Mouse (Mus musculus) retina, postnatal 1 day (tissue): Measurements from ENCODE around the gene Epb41l4b.

Experiments used
- DNase-seq: peaks from one replicate; pipeline ENCODE4 v3.0.0-alpha.2; 2012

Gene Epb41l4b

DNA sequence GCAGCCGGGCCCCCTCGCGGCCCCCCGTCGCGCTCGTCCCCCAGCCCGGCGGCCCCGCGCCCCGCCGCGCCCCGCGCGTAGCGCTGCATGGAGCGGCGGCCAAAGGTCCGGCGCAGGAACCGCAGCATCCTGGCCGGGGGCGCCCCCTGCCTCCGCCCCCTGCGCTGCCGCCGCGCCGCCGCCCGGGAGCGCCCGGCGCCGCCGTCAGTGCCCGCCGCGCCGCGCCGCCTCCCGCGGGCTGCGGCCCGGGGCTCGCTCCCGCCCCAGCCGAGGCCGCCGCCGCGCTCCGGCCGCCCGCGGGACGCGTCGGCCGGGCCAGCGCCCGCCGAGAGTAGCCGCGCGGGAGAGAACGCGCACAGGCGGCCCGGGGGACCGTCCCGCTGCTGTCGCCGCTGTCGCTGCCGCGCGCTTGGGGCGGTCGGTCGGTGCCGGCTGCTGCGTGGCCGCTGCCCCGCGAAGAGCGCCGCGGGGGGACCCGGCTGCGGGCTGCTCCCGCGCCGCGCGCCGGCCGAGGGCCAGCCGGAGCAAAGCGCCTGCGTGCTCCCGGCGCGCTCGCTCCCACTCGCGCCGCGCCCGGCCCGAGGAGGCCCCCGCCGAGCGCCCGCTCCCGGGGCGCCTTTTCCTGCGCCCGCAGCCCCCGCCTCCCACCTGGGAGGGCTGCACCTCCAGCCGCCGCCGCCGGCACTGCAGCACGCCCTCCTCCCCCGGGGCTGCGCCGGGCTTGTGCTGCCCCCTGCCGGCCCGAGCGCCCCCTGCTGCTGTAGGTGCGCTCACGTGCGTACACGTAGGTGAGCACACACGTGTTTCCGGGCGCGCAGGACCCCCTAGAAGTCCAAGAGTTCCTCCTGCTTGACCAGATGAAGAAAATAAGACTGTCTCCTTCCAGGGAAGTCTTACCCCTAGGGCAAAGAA is at the start of gene Epb41l4b:
Gene Epb41l4b (minus strand): TSS at position 412 of the 912 bp plus-strand sequence.
- DNase-seq, result peak; percentile 87

DNA sequence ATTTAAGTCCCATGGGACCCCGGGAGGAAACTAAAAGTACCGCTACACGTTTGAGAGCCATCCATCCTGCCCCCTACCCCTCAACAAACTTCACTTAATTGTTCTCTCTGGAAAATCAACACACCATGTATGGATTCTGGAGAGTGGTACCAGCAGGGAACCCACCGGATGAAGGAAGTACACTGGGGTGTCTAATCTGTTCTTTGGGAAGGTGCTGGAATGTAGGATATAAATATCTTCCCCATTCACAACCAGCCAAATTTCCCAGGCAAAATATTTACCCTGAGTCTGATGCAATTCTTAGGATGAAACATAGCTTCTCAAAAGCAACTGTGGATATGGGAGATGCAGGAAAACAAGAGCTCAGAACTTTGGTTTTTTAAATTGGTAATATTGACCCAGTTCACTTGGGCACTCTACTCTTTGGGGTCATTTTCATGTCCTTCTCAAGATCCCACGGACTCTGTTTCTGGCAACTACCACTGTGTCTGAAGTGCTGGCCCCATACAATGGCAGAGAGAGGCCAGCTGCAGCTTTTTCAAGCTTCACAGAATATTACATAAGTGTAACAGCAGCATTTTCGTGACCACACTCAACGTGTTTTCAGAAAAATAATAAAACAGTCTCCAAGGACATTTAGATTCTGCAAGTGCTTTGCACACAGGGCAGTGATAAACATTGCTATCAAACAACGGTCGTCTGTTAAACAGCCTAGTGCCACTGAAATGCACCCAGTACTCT is 48.5 kb upstream of the Epb41l4b start:
- DNase-seq, result no peak

DNA sequence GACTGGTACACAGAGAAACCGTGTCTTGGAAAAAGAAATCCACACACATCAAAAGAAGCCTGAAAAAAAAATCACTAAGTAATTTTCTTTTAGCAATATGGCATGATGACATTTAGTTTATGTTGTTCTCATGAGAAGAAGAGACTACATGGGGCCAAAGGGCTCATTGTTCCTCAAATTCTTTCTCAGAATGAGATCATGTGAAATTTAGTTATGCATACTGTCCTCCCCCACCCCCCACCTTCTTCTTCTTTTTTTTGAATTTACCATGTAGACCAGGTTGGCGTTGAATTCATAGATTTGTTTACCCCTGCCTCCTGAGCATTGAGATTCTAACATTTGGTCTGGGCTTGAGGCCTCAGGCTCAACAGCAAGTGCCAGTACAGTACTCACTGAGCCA is 46.6 kb upstream of the Epb41l4b start:
- DNase-seq, result no peak

DNA sequence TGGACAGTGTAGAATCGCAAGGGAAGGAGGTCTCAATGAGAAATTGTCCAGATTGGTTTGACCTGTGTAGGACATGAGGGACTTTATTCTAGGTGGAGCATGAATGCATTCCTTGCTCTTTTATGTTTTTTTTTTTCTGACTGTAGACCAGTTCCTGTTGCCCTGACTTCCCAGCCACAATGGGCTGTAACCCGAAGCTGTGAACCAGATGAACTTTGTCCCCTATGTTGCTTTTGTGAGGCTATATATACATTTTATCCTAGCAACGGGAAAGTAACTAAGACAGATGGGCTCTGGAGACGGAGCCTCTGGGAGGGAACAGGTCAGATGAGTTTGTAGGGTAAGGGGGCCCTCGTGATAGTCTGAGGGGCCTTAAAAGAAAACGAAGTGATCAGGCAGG is 42.8 kb upstream of the Epb41l4b start:
- no peak for DNase-seq

DNA sequence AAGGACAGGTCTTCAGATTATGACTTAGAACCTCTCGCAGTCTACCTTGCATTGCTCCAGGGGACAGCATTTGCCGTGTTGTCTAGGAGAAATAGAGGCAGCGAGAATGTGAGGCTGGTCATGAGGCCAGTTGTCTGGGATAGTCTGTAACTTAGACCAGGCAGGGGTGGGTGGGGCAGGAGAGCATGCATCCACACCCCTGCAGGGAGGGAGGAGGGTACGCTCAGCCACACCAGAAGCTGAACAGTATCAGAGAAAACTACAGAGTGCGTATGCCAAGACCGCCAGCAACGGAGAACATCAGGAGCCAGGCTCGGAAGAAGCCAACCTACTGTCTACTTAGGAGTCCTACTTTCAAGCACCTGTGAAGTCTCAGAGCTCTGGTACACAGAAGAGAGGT is 42.2 kb upstream of the Epb41l4b start:
- no peak for DNase-seq

DNA sequence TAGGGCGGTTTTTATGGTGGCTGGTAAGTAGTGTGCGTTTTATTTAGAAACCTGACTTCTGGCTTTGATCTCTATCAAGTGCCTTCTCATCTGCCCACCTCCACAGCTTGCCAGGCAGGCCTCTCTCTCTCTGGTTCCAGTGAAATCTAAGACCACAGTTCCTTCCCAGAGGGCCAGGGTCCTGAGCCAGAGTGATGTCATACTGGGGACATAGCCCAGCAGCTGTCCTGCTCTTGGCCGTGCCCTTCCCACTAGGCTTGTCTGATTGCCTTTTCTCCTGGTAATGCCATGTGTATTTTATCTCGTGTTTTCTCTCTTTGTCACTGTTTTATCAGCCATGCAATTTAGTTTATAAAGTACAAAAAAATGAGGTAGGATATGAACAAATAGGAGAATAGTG is 40.3 kb upstream of the Epb41l4b start:
- DNase-seq, result no peak

DNA sequence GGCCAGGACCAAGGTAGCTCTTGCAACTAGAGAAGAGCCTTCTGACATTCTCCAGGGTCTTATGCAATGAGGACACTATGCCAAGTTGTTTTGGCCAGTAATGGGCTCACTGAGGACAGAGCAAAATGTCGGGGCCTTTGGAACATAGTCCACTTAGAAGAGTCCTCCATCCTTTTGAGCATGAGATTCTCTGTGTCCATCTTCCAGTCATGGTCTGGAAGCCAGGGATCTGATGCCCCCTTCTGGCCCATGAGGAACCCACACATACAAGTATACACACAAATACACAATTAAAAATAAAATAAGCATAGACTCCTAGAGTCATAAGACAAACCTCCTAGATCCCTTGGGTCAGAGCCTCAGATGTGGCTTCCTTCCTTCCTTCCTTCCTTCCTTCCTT is 38.3 kb upstream of the Epb41l4b start:
- DNase-seq, result no peak

DNA sequence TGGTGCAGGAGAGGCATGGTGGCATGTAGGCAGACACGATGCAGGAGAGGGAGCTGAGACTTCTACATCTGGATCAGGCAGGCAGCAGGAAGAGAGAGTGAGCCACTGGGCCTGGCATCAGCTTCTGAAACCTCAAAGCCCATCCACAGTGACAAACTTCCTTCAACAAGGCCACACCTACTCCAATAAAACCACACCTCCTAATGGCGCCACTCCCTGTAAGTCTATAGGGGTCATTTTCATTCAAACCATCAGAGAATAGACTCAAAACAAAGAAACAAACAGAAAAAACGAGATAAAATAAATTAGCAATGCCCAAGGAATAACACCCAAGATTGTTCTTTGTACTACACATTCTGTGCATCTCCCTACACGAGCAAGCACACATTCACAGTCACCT is 35.6 kb upstream of the Epb41l4b start:
- DNase-seq, result no peak

DNA sequence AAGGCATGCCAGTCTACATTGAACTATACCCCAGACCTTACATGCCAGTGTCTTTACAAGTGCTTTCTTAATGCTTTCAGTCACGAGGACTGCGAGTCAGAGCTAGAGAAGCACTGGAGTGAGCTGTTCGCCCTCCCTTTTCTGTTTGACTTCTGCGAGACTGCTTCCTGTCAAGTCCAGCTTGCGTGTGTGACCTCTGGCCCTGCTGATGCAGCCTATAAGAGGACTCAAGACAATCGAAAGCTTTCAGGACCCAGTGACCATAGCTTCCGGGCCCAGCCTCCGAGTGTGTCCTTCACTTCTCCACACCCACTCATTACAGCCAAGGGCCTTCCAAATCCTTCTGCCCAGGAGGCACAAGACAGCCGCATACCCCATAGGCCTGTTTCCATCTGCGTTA is 32.1 kb upstream of the Epb41l4b start:
- no peak for DNase-seq

DNA sequence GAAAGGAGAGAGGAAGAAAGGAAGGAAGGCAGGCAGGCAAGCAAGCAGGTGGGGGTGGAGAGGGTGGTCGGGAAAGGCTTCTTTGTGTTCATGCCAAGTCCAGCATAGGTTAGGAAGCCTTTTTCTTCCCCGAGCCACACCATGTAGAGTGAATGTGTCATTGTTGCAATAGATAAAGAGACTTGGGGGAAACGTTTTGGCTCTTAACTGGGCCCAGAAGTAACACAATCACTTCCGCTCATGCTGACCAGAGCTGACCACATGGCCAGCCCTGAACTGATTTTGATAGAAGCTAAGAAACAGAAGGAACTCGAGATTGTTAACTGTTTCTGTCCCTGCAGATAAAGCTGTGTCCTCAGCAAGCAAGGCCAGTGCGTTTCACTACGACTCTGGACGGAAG is 29.6 kb upstream of the Epb41l4b start:
- DNase-seq, result no peak

DNA sequence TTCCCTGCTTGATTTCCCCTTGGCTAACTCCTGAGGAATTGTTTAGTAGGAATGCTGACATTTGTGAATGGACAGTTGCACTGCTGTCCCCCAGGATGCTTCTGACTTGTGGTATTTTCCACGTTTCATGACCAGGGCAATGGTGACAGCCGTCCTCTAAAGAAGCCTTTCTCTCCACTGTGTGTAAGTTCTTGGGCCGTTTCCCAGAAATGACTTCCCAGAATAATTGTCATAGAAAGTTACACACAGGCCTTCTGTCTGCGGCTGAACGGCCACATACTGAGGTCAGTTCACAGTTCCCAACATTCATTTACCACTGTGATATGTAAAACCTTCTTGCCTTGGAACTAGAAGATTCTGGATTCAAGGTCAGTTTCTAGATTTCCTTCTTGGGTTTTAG is 28.6 kb upstream of the Epb41l4b start:
- no peak for DNase-seq

DNA sequence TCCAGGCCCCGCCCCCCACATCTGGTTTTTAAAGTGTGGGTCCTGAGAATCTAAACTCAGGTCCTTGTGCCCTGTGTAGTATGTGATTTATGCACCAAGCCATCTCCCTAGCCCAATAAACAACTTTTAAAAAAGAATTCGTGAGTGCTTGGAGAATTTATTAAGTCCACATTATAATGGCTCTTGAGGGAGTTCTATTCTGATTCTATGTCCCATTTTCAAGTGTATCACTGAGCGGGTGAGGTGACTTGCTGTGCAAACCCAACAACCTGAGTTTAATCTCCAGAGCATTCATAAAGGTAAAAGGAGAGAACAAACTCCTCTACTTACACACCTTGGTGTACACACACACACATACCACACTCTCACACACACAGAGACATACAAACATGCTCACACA is 25.4 kb upstream of the Epb41l4b start:
- no peak for DNase-seq

DNA sequence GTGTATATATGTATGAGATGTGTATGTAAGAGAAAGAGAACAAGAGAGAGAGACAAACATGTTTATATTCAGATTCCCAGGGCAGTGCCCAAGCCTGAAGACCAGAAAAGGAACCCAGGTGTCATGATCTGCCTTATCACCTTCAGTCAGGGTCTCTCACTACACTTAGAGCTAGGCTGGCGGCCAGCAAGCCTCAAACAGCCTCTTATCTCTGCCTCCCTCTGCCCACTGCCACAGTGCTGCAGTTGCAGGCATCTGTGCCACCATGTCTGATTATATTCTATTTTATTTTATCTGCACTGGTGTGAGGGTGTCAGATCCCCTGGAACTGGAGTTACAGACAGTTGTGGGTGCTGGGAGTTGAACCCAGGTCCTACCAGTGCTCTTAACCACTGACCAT is 25.0 kb upstream of the Epb41l4b start:
- DNase-seq, result no peak

DNA sequence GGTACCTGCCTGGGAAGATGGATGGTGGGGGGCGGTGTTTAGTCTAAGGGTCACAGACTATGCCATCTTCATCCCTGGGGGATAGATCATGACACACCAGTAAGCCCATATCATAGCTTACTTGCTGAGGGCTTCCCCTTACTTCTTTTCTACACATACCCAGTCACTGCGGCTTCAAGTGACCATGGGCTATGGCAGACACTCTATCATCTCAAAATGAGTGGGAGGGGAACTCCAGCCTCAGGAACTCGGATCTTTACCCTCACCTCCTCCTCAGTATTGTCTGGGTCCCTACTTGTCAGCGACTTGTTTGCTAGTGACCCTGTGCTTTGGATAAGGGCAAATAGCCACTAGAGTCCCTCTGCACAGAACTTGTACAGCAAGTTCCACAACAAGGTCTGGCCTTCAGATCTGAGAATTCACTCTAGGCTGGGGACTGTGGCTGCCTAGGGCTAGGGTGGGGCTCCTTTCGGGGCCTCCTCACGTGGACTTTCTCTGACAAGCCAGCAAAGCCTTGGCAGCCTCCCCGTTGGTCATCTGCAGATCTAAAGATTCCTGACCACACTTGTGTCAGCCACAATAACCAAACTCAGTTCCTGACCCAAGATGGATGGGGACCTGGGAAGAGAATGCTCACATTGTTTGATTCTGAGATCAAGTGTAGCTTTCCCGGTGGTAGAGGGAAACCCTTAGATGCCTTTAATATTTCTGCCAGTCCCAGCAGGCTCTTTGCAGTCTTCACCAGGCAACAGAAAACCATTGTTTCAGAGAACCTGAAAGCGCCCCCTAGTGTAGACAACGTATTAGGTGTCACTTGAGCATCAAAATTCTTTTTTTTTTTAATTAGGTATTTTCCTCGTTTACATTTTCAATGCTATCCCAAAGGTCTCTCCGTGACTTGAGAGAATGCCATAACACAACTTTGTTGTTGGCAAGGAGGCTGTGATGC is 24.0 kb upstream of the Epb41l4b start:
- peak; percentile 60 for DNase-seq

DNA sequence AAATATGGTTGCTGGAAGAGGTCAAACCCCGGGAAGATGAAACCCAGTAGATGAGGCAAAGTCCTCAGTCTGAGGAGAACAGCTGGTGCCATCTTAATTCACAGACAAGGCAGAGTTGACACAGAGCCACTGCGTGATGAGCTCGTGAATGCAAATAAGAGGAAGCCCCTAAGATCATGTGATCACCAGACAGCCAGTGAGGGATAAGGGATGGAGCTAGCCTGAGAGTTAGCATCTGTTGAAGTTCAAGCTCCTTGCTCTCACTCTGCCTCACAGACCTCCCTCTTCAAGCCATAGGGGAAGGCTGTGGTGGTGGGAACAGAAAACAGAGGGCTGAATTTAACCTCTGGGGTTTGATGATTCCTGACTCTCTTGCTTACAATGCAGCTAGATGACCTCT is 22.4 kb upstream of the Epb41l4b start:
- DNase-seq, result no peak

DNA sequence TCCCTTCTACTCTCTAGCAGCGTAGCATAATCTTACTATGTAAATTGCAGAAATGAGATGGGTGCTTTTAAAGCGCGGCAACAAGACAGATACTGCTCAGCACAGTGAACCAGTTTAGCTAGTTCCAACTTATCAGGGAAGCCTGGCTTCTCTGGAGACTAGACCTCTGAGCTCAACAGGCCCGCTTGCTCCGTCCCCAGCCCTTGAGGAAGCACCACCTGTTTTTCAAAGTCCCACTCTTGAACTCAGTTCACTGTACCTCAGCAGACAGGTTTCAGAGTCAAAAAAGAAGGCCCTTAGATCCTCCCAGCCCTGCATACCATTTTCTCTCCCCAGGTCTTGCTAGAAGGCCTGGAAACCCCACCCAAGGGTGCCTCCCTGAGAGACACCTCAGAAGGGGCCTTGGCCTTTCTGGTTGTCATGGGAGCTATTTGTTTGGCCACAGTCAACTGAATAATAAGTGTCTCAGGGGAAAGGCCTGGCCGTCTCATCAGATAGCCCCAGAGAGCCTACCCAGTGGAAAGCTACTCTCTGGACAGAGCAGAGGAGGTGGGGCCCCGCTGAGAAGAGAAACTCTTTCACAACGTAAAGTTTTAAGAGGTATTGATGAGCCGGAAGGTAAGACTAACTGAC is 21.5 kb upstream of the Epb41l4b start:
- no peak for DNase-seq

DNA sequence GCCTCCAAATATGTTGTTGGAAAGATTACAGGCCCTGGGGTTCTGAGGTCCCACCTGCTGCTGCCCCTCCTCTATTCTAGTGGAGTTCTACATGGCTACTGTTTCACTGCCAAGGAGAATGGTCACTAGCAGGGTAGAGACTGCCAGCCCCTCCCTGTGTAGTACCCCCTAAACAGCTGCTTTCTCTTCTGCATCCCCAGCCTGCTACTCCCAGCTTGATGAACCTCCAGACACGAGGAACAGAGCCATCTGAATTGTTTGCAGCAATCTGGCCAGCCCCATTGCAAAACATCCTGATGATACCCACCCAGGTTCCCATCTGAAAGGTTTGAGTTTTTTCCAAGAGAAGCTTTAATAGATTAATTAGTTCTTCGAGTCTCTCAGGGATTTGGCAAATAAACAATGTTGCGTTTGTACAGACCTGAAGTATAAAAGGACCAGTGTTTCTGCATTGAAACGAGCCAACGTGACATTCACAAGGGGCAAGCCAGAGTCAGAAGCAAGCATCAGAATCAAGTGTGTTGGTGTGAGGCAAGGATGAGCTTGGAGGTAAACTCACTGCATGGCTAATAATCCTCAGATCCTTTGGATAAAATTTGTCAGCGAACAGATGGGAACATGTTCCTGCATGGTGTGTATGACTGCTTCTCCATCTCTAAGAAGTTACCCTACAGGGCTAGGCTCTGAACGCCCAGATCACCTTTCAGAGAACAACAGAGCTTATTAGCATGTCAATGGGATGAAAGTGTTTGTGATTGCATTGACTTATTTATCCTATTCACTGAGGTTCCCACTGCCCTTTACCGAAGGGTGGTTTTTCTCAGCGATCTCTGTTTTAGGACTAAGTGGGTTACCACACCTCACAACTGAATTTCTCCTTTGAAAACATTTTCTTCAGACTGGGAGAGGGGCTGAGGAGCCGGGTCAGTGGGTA is 19.8 kb upstream of the Epb41l4b start:
- DNase-seq, result no peak

DNA sequence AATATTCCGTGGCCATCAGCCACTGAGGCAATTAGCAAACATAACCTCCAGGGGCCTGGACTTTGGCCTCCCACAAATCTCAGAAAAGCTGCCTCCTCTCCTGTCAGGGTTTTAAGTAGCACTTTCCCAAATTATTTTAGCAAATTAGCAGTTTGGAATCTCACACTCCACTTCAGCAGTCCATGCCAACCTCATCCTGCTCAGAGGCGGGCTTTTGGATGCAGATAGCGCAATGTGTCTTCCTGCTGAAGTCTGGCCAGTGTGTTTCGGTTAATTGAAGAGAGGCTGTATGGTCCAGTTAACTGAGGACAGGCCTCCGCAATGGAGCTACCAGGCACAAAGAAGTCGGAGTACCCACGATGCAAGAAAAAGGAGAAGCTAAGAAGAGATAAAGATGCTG is 17.3 kb upstream of the Epb41l4b start:
- no peak for DNase-seq

DNA sequence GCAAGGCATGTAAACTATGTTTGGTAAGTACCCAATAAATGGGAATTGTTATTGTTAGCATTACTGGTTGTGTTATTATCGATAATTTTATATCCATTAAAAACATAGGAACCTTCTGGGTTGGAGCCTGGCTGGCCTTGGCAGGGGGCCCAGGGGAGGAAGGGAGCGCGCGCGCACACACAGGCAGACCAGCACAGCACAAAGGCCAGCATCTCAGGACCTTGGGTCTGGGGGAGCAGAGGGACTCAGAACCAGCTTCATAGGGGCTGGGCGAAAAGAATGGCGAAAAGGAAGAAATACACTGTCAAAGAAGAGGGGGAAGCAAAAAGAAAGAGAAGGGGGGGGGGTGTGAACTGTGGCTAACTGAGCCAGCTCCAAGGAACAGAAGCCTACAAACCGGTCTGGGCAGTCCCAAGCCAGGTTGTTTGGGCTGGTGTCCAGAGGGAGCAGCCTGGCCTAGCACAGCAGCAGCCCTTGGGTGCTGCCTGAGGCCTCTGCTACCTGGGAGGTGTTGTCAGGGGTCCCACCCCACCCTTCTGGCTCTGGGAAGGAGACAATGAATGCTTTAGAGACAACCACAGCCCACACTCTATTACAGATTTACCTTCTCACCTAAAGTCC is 13.4 kb upstream of the Epb41l4b start:
- no peak for DNase-seq

DNA sequence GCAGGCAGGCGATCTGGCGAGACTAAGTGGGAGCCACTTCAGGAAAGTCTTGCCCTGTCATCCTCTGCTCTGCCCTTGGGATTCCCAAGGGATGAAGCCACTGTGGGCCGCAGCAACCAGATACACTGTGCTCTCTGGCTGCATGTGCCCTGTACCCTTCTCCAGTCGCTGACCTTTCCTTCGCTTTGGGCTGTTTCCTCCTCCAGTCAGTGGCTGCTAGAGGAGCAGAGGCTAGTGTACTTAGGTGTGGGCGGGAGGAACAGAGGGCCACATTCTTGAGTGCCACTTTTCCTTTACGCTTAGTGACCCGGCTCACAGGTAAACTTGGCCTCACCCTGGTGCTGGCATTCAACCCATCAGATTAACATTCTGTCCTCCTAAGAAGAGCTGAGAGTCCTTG is 10.6 kb upstream of the Epb41l4b start:
- DNase-seq, result no peak
